Mouse (Mus musculus) thymus, postnatal 36 days (tissue): Measurements from ENCODE around the gene Mrgbp.
A peak's percentile ranks its signal among the peaks of the same experiment; 100 is the strongest.

Experiments used
- DNase-seq, 2 experiments: peaks; one replicate each; pipeline ENCODE4 v3.0.0; 2022; ENCODE audit warnings: mixed read lengths in 2 of 2

Gene Mrgbp

GRCm38 (mm10) chr2:180589123-180589831 lies 8.2 kb downstream of the Mrgbp start, which contains the start of gene Ogfr:
Gene Ogfr (plus strand): TSS chr2:180589245.
- peak; percentile 86 to 89 for DNase-seq

GRCm38 (mm10) chr2:180597490-180597889 lies 16.4 kb downstream of the Mrgbp start, which contains the start of gene Col9a3:
Gene Col9a3 (plus strand): TSS chr2:180597790.
- DNase-seq = no peak

- DNase-seq = no peak
These were observed 17.1 kb downstream of the Mrgbp start for GRCm38 (mm10) chr2:180598157-180598705.

- DNase-seq = no peak
These were observed 19.5 kb downstream of the Mrgbp start for GRCm38 (mm10) chr2:180600569-180601021.

- DNase-seq = no peak
These were observed 23.7 kb downstream of the Mrgbp start for GRCm38 (mm10) chr2:180604781-180605180.

GRCm38 (mm10) chr2:180610283-180610682 lies 29.2 kb downstream of the Mrgbp start:
- DNase-seq = no peak

- no peak for DNase-seq
These were observed 30.8 kb downstream of the Mrgbp start for GRCm38 (mm10) chr2:180611882-180612281.
